Mouse (Mus musculus): ENCODE measurements around the gene Zfp982.
"Not testable (repeated sequence)": the region's sequence is repeated elsewhere in the genome, so short reads cannot be mapped to it uniquely, and the experiment has no call there.

The Zfp982 gene

GRCm38 (mm10) chr4:147492117-147492516, at the start of gene Zfp982:
Gene Zfp982, plus strand, starts transcription at chr4:147492417.
- not testable (repeated sequence) for DNase-seq (ENCODE audit: low read depth)

GRCm38 (mm10) chr4:147442649-147443553, 49.3 kb upstream of the Zfp982 start:
- DNase-seq (ENCODE audit: low read depth), result not testable (repeated sequence)

GRCm38 (mm10) chr4:147443554-147443927, 48.7 kb upstream of the Zfp982 start:
- DNase-seq (ENCODE audit: low read depth), result not testable (repeated sequence)

GRCm38 (mm10) chr4:147445371-147445770, 46.8 kb upstream of the Zfp982 start:
- DNase-seq (ENCODE audit: low read depth), result not testable (repeated sequence)

DNA sequence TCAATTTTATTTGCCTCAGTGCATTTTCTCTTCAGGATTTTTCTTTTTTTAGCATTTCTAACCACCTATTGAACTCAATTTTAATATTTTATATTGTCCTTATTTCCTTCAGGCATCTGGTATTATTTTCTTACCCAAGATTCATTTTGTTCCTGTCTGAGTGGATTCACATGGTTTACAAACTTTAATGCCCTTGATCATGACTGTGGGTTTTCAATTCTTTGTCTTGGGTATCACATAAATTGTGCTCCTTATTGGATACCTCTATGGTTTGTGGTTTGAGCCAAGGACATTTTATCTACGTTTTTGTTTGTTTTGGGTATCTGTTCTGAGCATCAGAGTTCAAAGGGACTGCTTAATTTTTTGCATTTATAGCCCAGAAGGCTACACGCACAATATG, 43.9 kb upstream of the Zfp982 start:
- DNase-seq (ENCODE audit: low read depth), result no peak

- DNase-seq (ENCODE audit: low read depth), result no peak
Measured at GRCm38 (mm10) chr4:147449099-147449581, 43.1 kb upstream of the Zfp982 start.

- not testable (repeated sequence) for DNase-seq (ENCODE audit: low read depth)
Measured at GRCm38 (mm10) chr4:147449986-147450385, 42.2 kb upstream of the Zfp982 start.

DNA sequence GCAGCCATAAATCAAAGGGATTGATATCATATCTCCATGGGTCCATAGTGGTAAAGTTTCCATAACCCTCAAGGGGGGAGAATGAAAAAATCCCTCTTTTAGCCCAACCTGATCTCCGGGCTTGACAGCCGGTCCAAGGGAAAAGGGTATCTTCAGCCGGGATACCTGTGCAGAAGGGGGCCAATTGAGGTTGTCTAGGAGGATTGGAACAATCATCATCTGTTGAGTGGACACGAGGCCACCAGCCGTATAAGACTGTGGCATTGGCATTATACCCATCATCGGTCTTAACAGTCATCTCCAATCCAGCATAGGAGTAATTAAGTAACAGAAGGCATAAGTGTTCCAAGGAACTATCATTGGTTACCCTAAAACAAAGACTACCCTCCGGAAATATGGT, 25.0 kb upstream of the Zfp982 start:
- not testable (repeated sequence) for DNase-seq (ENCODE audit: low read depth)

- DNase-seq (ENCODE audit: low read depth), result not testable (repeated sequence)
Measured at GRCm38 (mm10) chr4:147498772-147499613, 6.8 kb downstream of the Zfp982 start.

- DNase-seq (ENCODE audit: low read depth), result no peak
Measured at GRCm38 (mm10) chr4:147509174-147509573, 17.0 kb downstream of the Zfp982 start.

GRCm38 (mm10) chr4:147518981-147519380, 26.8 kb downstream of the Zfp982 start:
- DNase-seq (ENCODE audit: low read depth), result no peak

GRCm38 (mm10) chr4:147520100-147520499, 27.9 kb downstream of the Zfp982 start:
- no peak for DNase-seq (ENCODE audit: low read depth)

GRCm38 (mm10) chr4:147525125-147525524, 32.9 kb downstream of the Zfp982 start:
- no peak for DNase-seq (ENCODE audit: low read depth)

GRCm38 (mm10) chr4:147530366-147530765, 38.1 kb downstream of the Zfp982 start:
- no peak for DNase-seq (ENCODE audit: low read depth)

DNA sequence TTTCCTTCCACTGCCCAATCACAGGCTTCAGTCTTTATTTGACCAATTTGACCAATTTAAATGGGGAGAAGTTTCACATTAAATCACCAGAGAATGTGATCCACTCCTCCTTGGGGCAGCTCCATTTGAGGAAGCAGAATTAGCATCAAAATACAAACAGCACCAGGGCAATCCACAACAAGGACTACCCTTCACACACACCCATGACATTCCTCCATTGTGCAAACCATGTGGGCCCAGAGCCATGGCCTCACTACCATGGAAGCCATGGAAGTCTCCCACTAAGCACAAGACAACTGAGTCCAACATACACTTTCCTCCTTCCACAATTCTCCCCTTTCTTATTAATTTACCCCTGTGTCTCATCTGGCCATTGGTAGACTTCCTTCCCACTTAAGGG, 43.7 kb downstream of the Zfp982 start:
- DNase-seq (ENCODE audit: low read depth), result not testable (repeated sequence)

DNA sequence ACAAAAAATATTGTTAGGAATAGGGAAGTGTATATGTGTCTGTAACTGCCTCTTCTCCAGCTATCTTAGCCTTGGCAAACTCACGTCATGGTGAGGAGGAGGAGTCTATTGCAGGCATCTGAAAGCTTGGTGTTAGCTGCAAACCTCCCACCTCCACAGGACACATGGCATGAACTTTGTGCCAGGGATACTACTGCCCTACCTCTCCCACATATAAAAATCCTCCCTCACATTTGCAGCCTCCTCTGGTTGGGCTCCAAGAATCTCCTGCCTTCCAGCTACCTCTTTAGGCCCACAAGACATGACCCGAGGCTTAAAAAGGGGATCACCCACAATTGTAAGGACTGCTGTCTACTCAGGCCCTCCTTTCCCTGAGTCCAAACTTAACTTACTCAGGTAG, 45.5 kb downstream of the Zfp982 start:
- no peak for DNase-seq (ENCODE audit: low read depth)

DNA sequence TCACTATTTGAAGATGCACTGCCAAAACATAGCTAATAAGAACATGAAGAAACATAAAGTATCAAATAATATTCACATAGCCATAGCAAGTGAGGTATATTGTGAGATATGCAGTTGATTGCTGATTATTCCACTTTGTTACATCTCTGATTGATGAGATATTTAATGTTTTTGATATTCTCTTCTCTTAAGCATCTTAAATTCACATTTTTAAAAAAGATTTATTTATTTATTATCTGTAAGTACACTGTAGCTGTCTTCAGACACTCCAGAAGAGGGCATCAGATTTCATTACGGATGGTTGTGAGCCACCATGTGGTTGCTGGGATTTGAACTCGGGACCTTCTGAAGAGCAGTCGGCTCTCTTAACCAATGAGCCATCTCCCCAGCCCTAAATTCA, 47.7 kb downstream of the Zfp982 start, which contains the start of gene Gm16503:
Gm16503 (plus strand) TSS at position 301 of the 400 bp plus-strand sequence.
- not testable (repeated sequence) for DNase-seq (ENCODE audit: low read depth)

DNA sequence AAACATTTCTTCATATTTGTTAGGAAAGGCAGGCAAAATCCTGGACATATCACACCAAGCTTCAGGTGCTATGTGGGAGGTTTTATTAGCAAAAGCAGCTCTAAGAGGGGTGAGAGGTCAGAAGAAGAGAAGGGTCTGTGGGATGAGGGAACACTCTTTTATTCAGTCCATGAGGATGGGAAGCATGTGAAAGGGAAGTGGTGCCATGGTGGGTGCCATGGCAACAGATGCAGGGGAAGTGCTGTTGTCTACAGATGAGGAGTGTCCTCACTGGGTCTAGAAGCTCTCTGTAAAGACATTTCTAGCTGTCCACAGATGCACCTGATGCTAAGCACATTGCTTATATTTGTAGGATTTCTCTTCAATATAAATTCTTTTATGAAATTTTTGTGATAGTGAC, 48.9 kb downstream of the Zfp982 start:
- DNase-seq (ENCODE audit: low read depth), result no peak

DNA sequence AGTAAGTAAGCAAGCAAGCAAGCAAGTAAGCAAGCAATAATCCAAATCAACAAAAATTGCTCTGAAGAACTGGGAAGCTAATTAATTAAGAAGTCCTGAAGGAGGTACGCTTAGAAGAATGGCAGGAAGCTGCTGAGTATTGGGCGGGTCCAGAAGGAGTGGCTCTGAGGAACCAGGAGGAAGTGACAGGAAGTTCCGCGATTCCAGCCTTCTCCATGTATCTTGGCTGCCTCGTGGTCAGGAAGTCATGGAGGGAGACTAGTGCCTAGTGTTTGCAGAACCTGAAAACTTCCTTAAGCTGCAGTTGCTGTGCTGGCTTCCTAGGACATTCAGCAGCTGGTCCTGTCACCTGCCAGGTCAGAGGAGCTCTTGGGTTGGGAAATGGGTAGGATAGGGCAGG, 60.9 kb downstream of the Zfp982 start, which contains the start of gene Zfp985:
Zfp985 (plus strand) TSS at position 207 of the 400 bp plus-strand sequence.
- DNase-seq (ENCODE audit: low read depth), result not testable (repeated sequence)

DNA sequence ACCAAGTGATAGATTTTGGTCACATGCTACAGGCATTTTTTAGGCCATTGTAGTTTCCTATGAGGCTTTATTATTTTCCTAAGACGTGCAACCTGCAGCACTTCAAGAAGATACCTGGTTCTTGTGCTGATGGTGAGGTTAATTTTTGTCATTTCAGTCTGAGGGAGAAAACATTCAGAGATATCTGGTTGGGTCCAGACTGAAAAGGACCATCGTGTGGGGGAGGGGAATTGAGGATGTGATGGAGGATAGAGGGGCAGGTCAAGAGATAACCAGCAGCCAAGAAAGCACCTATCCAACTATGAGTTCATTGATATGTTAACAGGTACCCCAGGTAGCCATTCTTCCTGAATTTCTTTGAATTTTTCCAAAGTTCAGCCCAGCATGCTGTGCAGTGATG, 62.1 kb downstream of the Zfp982 start:
- not testable (repeated sequence) for DNase-seq (ENCODE audit: low read depth)

GRCm38 (mm10) chr4:147556921-147557320, 64.7 kb downstream of the Zfp982 start:
- DNase-seq (ENCODE audit: low read depth), result not testable (repeated sequence)

DNA sequence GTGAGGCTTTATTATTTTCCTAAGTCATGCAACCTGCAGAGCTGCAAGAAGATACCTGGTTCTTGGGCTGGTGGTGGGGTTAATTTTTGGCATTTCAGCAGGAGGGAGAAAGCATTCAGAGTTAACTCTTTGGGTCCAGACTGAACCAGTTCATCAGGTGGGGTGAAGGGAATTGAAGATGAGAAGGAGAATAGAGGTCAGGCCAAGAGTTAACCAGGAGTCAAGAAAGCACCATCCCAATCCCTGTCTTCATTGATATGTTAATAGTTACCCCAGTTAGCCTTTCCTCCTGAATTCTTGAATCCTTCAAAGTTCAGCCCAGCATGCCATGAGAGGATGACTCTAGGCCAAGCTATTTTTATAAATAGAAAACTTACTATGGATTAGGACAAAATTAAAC, 65.8 kb downstream of the Zfp982 start:
- DNase-seq (ENCODE audit: low read depth), result not testable (repeated sequence)
